In genomic region chr14:19383741-19384140, GRCm38 (mm10) we compare ENCODE assay signal across 10 mouse cellular contexts. TPM values are rescaled to one million over a fixed set of nuclear protein-coding genes. Genes with fewer than 3 reads are reported as not detected.
A peak's percentile ranks its signal among the peaks of the same experiment; 100 is the strongest.
DNase-seq lines count a peak whose midpoint lies in the region; TF ChIP-seq lines count a peak whose summit lies in the region.
"Not testable (repeated sequence)": the region's sequence is repeated elsewhere in the genome, so short reads cannot be mapped to it uniquely, and the experiment has no call there.
"Had no signal": no experiment of that assay in that cellular context is flagged by ENCODE, and none has a peak within 500 bp of the region (broad histone marks: within the 10 kb centered on the region; RNA-seq: fewer than 3 reads in every experiment).

No protein-coding gene starts in this region.

- not testable (repeated sequence) for TF ChIP-seq CTCF in CH12.LX (conservative IDR thresholded peaks at IDR 0.05 in 1 of 2, IDR thresholded peaks at IDR 0.05 in 1 of 2; ENCODE audit: low read depth in 2 of 2, low read length in 2 of 2); MEL (IDR thresholded peaks at IDR 0.05 in 2 of 3, conservative IDR thresholded peaks at IDR 0.05 in 1 of 3; ENCODE audit: control insufficient read depth in 1 of 3, insufficient read depth in 1 of 3, low read depth in 2 of 3, low read length in 3 of 3, poor library complexity in 1 of 3, severe bottlenecking in 1 of 3)

- TF ChIP-seq POLR2A in CH12.LX (IDR thresholded peaks at IDR 0.05; ENCODE audit: low read depth, low read length); MEL (IDR thresholded peaks at IDR 0.05; ENCODE audit: control insufficient read depth in 1 of 2, insufficient read depth in 1 of 2, low read depth in 1 of 2, low read length in 2 of 2, poor library complexity in 1 of 2): not testable (repeated sequence)

- peak; percentile 7 for DNase-seq in 416B (ENCODE audit: low read depth)
- DNase-seq in A20 (ENCODE audit: low read depth, low spot score): peak; percentile 81
- DNase-seq in CH12.LX (ENCODE audit: extremely low read depth): peak; percentile 26
- peak; percentile 4 for DNase-seq in ES-CJ7 (ENCODE audit: low read depth, low spot score)
- DNase-seq in MEL (ENCODE audit: low read depth, low spot score): peak; percentile 65
- DNase-seq in MEL-GATA-1-ER (ENCODE audit: extremely low read depth, low read depth): peak; percentile 2
- DNase-seq in R1 (ENCODE audit: low read depth, low spot score): peak; percentile 17
- DNase-seq in ZHBTc4 (ENCODE audit: low read depth, low spot score): peak; percentile 7

- H3K27me3 ChIP-seq in CH12.LX (replicated peaks); MEL (ENCODE audit: control insufficient read depth in 1 of 2, insufficient read depth in 2 of 2, low read length in 2 of 2): not testable (repeated sequence)

- not testable (repeated sequence) for H3K27ac ChIP-seq in CH12.LX (ENCODE audit: insufficient read depth, low read depth); MEL (ENCODE audit: control insufficient read depth, low read depth, low read length)

- in situ Hi-C loops in CH12.LX (cut with MboI; ENCODE audit: low pct_ligation_motif_present, low pct_unique_long_range_greater_than_20kb, low sequenced_read_pairs): not testable (repeated sequence)

- H3K36me3 ChIP-seq in CH12.LX (replicated peaks in 1 of 2; ENCODE audit: control insufficient read depth in 1 of 2, insufficient read depth in 1 of 2, low read length in 1 of 2); MEL (ENCODE audit: control insufficient read depth in 1 of 2, insufficient read depth in 2 of 2, low read length in 2 of 2): not testable (repeated sequence)

- TF ChIP-seq RAD21 in CH12.LX (IDR thresholded peaks at IDR 0.05; ENCODE audit: low read depth, low read length); MEL (IDR thresholded peaks at IDR 0.05; ENCODE audit: low read depth, low read length): not testable (repeated sequence)

- not testable (repeated sequence) for H3K4me1 ChIP-seq in CH12.LX (ENCODE audit: control insufficient read depth in 1 of 2, insufficient read depth in 2 of 2); MEL (ENCODE audit: control insufficient read depth in 1 of 2, insufficient read depth in 2 of 2, low read length in 2 of 2)

- not testable (repeated sequence) for H3K4me3 ChIP-seq in CH12.LX (replicated peaks in 1 of 3; ENCODE audit: low read depth in 2 of 3, low read length in 2 of 3, poor library complexity in 1 of 3); MEL (ENCODE audit: control insufficient read depth in 1 of 2, insufficient read depth in 1 of 2, low read depth in 2 of 2, low read length in 2 of 2)

- H3K9ac ChIP-seq in CH12.LX (ENCODE audit: insufficient read depth, low read depth); MEL (ENCODE audit: control insufficient read depth, low read depth, low read length, poor library complexity, severe bottlenecking): not testable (repeated sequence)

- not testable (repeated sequence) for H3K9me3 ChIP-seq in CH12.LX (replicated peaks; ENCODE audit: low read length); MEL (replicated peaks; ENCODE audit: insufficient read depth, low read length)

- dilution Hi-C loops in CH12.LX (cut with MboI; ENCODE audit: extremely low pct_ligation_motif_present, extremely low pct_unique_long_range_greater_than_20kb, low sequenced_read_pairs): not testable (repeated sequence)

- not testable (repeated sequence) for H3K79me2 ChIP-seq in CH12.LX (replicated peaks; ENCODE audit: control insufficient read depth, extremely low read depth, insufficient read depth, poor library complexity, severe bottlenecking); MEL (ENCODE audit: control insufficient read depth, insufficient read depth, low read length, poor library complexity)

- TF ChIP-seq EP300 in CH12.LX (IDR thresholded peaks at IDR 0.05; ENCODE audit: low read length); MEL (IDR thresholded peaks at IDR 0.05; ENCODE audit: low read depth in 1 of 2, low read length in 2 of 2): not testable (repeated sequence)

- not testable (repeated sequence) for H3K4me2 ChIP-seq in CH12.LX (ENCODE audit: insufficient read depth, low read depth, poor library complexity, severe bottlenecking)

RNA-seq across cellular contexts. Expression of gene Gm21738, which starts 35.0 kb away (rescaled TPM):
- 1.6 and 2.3 TPM in 2 replicates for total RNA-seq in CH12.LX (2012; rRNA removed)
- total RNA-seq in CH12.LX (2014; rRNA removed): not detected in 2 replicates
- polyA plus RNA-seq in CH12.LX (2012; ENCODE audit: insufficient read length, low read depth): 0.59 TPM in 1 of 2 replicates, not detected in the other
- total RNA-seq in MEL (2012; rRNA removed): 6.6 and 9.0 TPM in 2 replicates
- polyA plus RNA-seq in MEL (2012; ENCODE audit: insufficient read depth in 1 of 2, insufficient read length in 2 of 2, low read depth in 1 of 2, low replicate concordance in 2 of 2, missing spikeins in 1 of 2): under 1 TPM in 1 of 2 experiments, not detected in 1; 0.14 TPM
- total RNA-seq: adrenal gland, adult 2 months had no signal
- polyA plus RNA-seq: adrenal gland, adult 2 months; Patski had no signal

Comparison
In these comparisons a context has a peak if more than half of its experiments do, and no peak if none do; other contexts are left out.
1. DNase-seq: peak in every context shown above with its lines; median percentile 81 in A20; 65 in MEL; 26 in CH12.LX; 17 in R1; 7 in 416B; 7 in ZHBTc4; 4 in ES-CJ7; 2 in MEL-GATA-1-ER.